Mouse (Mus musculus) E14TG2a.4 (cell line): Measurements from ENCODE around the gene Pip5kl1.

Experiments used
- H3K27me3 ChIP-seq: 2 replicates; pipeline ENCODE4 v1.6.1; 2014; ENCODE audit warnings: low read length, control low read depth; ENCODE audit not compliant: insufficient read depth
- H3K36me3 ChIP-seq: 2 replicates; pipeline ENCODE4 v1.6.1; 2014; ENCODE audit warnings: low read length, control low read depth; ENCODE audit not compliant: insufficient read depth
- H3K4me1 ChIP-seq: replicated peaks from 2 replicates; pipeline ENCODE4 v1.6.1; 2014; ENCODE audit warnings: low read depth, low read length, control low read depth
- H3K4me3 ChIP-seq: replicated peaks from 2 replicates; pipeline ENCODE4 v1.5.1; 2014; ENCODE audit warnings: mild to moderate bottlenecking, low read length
- H3K9me3 ChIP-seq: 2 replicates; pipeline ENCODE4 v1.6.1; 2014; ENCODE audit warnings: low read length, control low read depth
- CTCF ChIP-seq: conservative IDR thresholded peaks from 2 replicates; pipeline ENCODE4 v1.5.1; 2014; ENCODE audit warnings: low read length
- NANOG ChIP-seq: IDR thresholded peaks from 2 replicates; pipeline ENCODE4 v1.6.1; 2014; ENCODE audit warnings: borderline replicate concordance, low read length, mixed read lengths
- POU5F1 ChIP-seq: IDR thresholded peaks from 2 replicates; pipeline ENCODE4 v1.6.1; 2014; ENCODE audit warnings: low read length, borderline replicate concordance

Gene Pip5kl1

GRCm38 (mm10) chr2:32541333-32541908, 33.2 kb upstream of the Pip5kl1 start:
- peaks cover 29% of the 10 kb centered on the region for H3K36me3 ChIP-seq
- H3K9me3 ChIP-seq: no peaks in the 10 kb centered on the region
- H3K4me1 ChIP-seq: peaks cover 88% of the 10 kb centered on the region
- no peaks in the 10 kb centered on the region for H3K27me3 ChIP-seq
- H3K4me3 ChIP-seq: no peak overlapping the region
- no peak for TF ChIP-seq NANOG
- no peak for TF ChIP-seq CTCF
- no peak for TF ChIP-seq POU5F1

DNA sequence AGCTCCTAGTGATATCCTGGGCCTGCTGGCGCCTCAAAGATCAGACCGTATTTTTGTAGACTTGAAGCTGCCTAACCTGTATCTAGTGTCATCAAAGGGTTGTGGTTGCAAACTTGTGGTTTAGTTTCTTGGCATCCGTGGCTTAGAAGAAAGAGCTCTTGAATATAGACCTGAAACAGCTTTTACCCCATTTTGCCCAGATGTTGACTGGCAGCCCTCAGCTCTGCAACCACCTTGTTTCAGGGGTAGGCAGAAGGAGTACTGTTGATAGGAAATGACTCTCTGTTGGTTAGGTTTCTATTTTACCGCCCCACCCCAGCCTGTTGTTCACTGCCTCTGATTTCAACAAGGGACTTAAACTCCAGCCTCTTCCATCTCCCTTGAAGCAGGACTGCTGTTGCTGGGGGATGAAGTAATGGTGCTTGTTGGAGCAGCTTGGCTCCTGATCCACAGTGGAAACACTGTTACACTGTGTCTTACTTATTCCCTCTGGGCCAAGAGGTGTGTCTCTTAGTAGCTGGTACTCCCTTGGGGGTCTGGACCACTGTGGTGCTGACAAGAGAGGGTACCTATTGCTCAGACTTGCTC, 32.5 kb upstream of the Pip5kl1 start:
- TF ChIP-seq POU5F1 (no peak), NANOG (no peak), CTCF (no peak)

DNA sequence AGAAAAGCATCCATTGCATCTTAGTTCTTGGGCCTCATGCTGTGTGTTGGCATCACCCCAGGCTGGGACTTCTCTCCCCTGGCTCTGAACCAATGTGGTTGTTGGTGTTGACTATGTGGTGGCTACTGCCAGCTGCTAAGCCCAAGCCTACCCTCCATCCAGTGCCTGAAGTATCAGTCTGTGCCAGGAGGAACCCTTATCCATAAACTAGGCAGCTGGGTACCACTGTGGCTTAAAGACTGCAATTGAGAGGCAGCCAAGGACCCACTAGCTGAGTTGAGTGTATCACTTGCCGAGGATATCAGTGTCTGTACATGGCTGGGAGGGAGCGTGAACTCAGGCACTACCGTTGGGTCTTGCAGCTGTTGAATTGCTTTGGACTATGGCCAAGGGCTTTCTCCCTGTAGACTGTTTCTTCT, 31.6 kb upstream of the Pip5kl1 start:
- peaks cover 82% of the 10 kb centered on the region for H3K4me1 ChIP-seq
- no peak for TF ChIP-seq POU5F1
- TF ChIP-seq CTCF: no peak
- TF ChIP-seq NANOG: no peak
- no peaks in the 10 kb centered on the region for H3K9me3 ChIP-seq
- peaks cover 44% of the 10 kb centered on the region for H3K36me3 ChIP-seq
- no peak overlapping the region for H3K4me3 ChIP-seq
- no peaks in the 10 kb centered on the region for H3K27me3 ChIP-seq

More for the DNA sequence above, 32.5 kb upstream of the Pip5kl1 start:
- Histone ChIP-seq H3K9me3 (no peaks in the 10 kb centered on the region), H3K4me3 (no peak overlapping the region), H3K36me3 (peaks cover 35% of the 10 kb centered on the region), H3K4me1 (peaks cover 87% of the 10 kb centered on the region), H3K27me3 (no peaks in the 10 kb centered on the region)

- no peaks in the 10 kb centered on the region for H3K9me3 ChIP-seq
- no peak overlapping the region for H3K4me3 ChIP-seq
- H3K36me3 ChIP-seq: peaks cover 67% of the 10 kb centered on the region
- TF ChIP-seq CTCF (no peak), POU5F1 (no peak), NANOG (no peak)
- no peaks in the 10 kb centered on the region for H3K27me3 ChIP-seq
- H3K4me1 ChIP-seq: peaks cover 68% of the 10 kb centered on the region
Measured at GRCm38 (mm10) chr2:32546951-32547350, 27.6 kb upstream of the Pip5kl1 start.

- H3K36me3 ChIP-seq: peaks cover 63% of the 10 kb centered on the region
- TF ChIP-seq POU5F1: no peak
- no peak for TF ChIP-seq NANOG
- TF ChIP-seq CTCF: no peak
- no peaks in the 10 kb centered on the region for H3K9me3 ChIP-seq
Measured at GRCm38 (mm10) chr2:32547380-32547779, 27.2 kb upstream of the Pip5kl1 start.

GRCm38 (mm10) chr2:32547964-32548739, 26.4 kb upstream of the Pip5kl1 start:
- Histone ChIP-seq H3K4me1 (peaks cover 61% of the 10 kb centered on the region), H3K27me3 (no peaks in the 10 kb centered on the region), H3K4me3 (no peak overlapping the region), H3K36me3 (peaks cover 63% of the 10 kb centered on the region), H3K9me3 (no peaks in the 10 kb centered on the region)
- TF ChIP-seq NANOG (no peak), POU5F1 (no peak), CTCF (no peak)

More at GRCm38 (mm10) chr2:32547380-32547779, 27.2 kb upstream of the Pip5kl1 start:
- H3K27me3 ChIP-seq: no peaks in the 10 kb centered on the region
- H3K4me1 ChIP-seq: peaks cover 66% of the 10 kb centered on the region
- H3K4me3 ChIP-seq: no peak overlapping the region

- H3K9me3 ChIP-seq: no peaks in the 10 kb centered on the region
- H3K4me3 ChIP-seq: no peak overlapping the region
- TF ChIP-seq NANOG (no peak), POU5F1 (no peak), CTCF (no peak)
- no peaks in the 10 kb centered on the region for H3K27me3 ChIP-seq
- H3K36me3 ChIP-seq: peaks cover 61% of the 10 kb centered on the region
- H3K4me1 ChIP-seq: peaks cover 65% of the 10 kb centered on the region
Measured at GRCm38 (mm10) chr2:32549171-32549570, 25.4 kb upstream of the Pip5kl1 start.

- no peak overlapping the region for H3K4me3 ChIP-seq
- H3K27me3 ChIP-seq: no peaks in the 10 kb centered on the region
- H3K36me3 ChIP-seq: peaks cover 55% of the 10 kb centered on the region
- no peaks in the 10 kb centered on the region for H3K9me3 ChIP-seq
- TF ChIP-seq POU5F1: no peak
- no peak for TF ChIP-seq CTCF
- TF ChIP-seq NANOG: no peak
- peaks cover 63% of the 10 kb centered on the region for H3K4me1 ChIP-seq
Measured at GRCm38 (mm10) chr2:32549764-32550163, 24.8 kb upstream of the Pip5kl1 start.

GRCm38 (mm10) chr2:32551236-32551635, 23.4 kb upstream of the Pip5kl1 start:
- H3K9me3 ChIP-seq: no peaks in the 10 kb centered on the region
- TF ChIP-seq NANOG (no peak), POU5F1 (no peak), CTCF (no peak)
- no peaks in the 10 kb centered on the region for H3K27me3 ChIP-seq
- H3K4me3 ChIP-seq: no peak overlapping the region
- H3K36me3 ChIP-seq: peaks cover 42% of the 10 kb centered on the region
- peaks cover 63% of the 10 kb centered on the region for H3K4me1 ChIP-seq
